Mouse (Mus musculus) brain, embryonic 14.5 days (tissue): ENCODE measurements around the gene Arrdc2.

Experiments
- CTCF ChIP-seq: fragments of 200-500 bp; IDR thresholded peaks from 2 replicates; pipeline ENCODE4 v1.5.1; 2012; ENCODE audit warnings: inconsistent platforms, mild to moderate bottlenecking, moderate library complexity, borderline replicate concordance; ENCODE audit not compliant: insufficient read depth, insufficient read length; ENCODE audit errors: extremely low read depth
- POLR2A ChIP-seq: fragments of 200-500 bp; IDR thresholded peaks from 2 replicates; pipeline ENCODE4 v1.6.1; 2012; ENCODE audit warnings: mild to moderate bottlenecking, inconsistent platforms, borderline replicate concordance; ENCODE audit not compliant: poor library complexity, insufficient read depth, insufficient read length, severe bottlenecking; ENCODE audit errors: extremely low read depth

GRCm38 (mm10) chr8:70842484-70842883, 3.0 kb upstream of the Arrdc2 start:
- TF ChIP-seq CTCF (no peak), POLR2A (no peak)
